Mouse (Mus musculus): ENCODE measurements around the gene Bsg.
"Not testable (repeated sequence)": the region's sequence is repeated elsewhere in the genome, so short reads cannot be mapped to it uniquely, and the experiment has no call there.

Bsg gene

GRCm38 (mm10) chr10:79682551-79682915 is 21.8 kb upstream of the Bsg start:
- peak; percentile 21 for DNase-seq (ENCODE audit: low spot score)

- peak; percentile 64 for DNase-seq (ENCODE audit: low spot score)
Measured at GRCm38 (mm10) chr10:79682916-79683582, 21.2 kb upstream of the Bsg start.

- DNase-seq (ENCODE audit: low spot score): no peak
Measured at GRCm38 (mm10) chr10:79683726-79684640, 20.3 kb upstream of the Bsg start.

GRCm38 (mm10) chr10:79684770-79685600 is 19.3 kb upstream of the Bsg start:
- no peak for DNase-seq (ENCODE audit: low spot score)

GRCm38 (mm10) chr10:79686219-79686618 is 18.1 kb upstream of the Bsg start:
- DNase-seq (ENCODE audit: low spot score): no peak

- no peak for DNase-seq (ENCODE audit: low spot score)
Measured at GRCm38 (mm10) chr10:79686691-79687090, 17.6 kb upstream of the Bsg start.

GRCm38 (mm10) chr10:79687513-79687912 is 16.8 kb upstream of the Bsg start:
- no peak for DNase-seq (ENCODE audit: low spot score)

GRCm38 (mm10) chr10:79688720-79689119 is 15.6 kb upstream of the Bsg start, which contains the start of gene Gzmm:
Gene Gzmm, plus strand, starts transcription at chr10:79689020.
- DNase-seq (ENCODE audit: low spot score): no peak

GRCm38 (mm10) chr10:79689178-79689577 is 15.1 kb upstream of the Bsg start:
- no peak for DNase-seq (ENCODE audit: low spot score)

- DNase-seq (ENCODE audit: low spot score): no peak
Measured at GRCm38 (mm10) chr10:79691986-79692548, 12.2 kb upstream of the Bsg start.

- DNase-seq (ENCODE audit: low spot score): no peak
Measured at GRCm38 (mm10) chr10:79693580-79694378, 10.5 kb upstream of the Bsg start.

- DNase-seq (ENCODE audit: low spot score): no peak
Measured at GRCm38 (mm10) chr10:79694379-79694655, 10.0 kb upstream of the Bsg start.

- peak; percentile 89 for DNase-seq (ENCODE audit: low spot score)
Measured at GRCm38 (mm10) chr10:79695231-79696128, 8.8 kb upstream of the Bsg start.

- no peak for DNase-seq (ENCODE audit: low spot score)
Measured at GRCm38 (mm10) chr10:79696129-79696651, 8.1 kb upstream of the Bsg start.

- DNase-seq (ENCODE audit: low spot score): no peak
Measured at GRCm38 (mm10) chr10:79697916-79698315, 6.4 kb upstream of the Bsg start.

GRCm38 (mm10) chr10:79698459-79698858 is 5.8 kb upstream of the Bsg start:
- no peak for DNase-seq (ENCODE audit: low spot score)

- DNase-seq (ENCODE audit: low spot score): no peak
Measured at GRCm38 (mm10) chr10:79700676-79701075, 3.6 kb upstream of the Bsg start.

- DNase-seq (ENCODE audit: low spot score): peak; percentile 60
Measured at GRCm38 (mm10) chr10:79701443-79702129, 2.7 kb upstream of the Bsg start.

GRCm38 (mm10) chr10:79702970-79703369 is 1.3 kb upstream of the Bsg start:
- not testable (repeated sequence) for DNase-seq (ENCODE audit: low spot score)
